ENCODE assay signal across 10 mouse cellular contexts in genomic region chr15:83678089-83678488, GRCm38 (mm10). TPM values are rescaled to one million over a fixed set of nuclear protein-coding genes. Genes with fewer than 3 reads are reported as not detected.
DNase-seq lines count a peak whose midpoint lies in the region; ATAC-seq lines count a peak whose summit lies in the region.
"Had no signal": no experiment of that assay in that cellular context is flagged by ENCODE, and none has a peak within 500 bp of the region (broad histone marks: within the 10 kb centered on the region; RNA-seq: fewer than 3 reads in every experiment).

No protein-coding gene starts in this region.

- no peak for DNase-seq in kidney, adult 9 months
- DNase-seq in embryo, embryonic 10.5 days (ENCODE audit: low spot score): peak; percentile 69
- DNase-seq in spleen, adult 18-20 months: no peak
- no peak for DNase-seq in testis, postnatal 14 days (ENCODE audit: low spot score)
- DNase-seq in MN1 (ENCODE audit: low spot score): no peak
- DNase-seq: heart, postnatal 36 days had no signal

- peaks cover 45% of the 10 kb centered on the region for H3K27me3 ChIP-seq in kidney, embryonic 15.5 days
- H3K27me3 ChIP-seq in hindbrain, embryonic 13.5 days: peaks cover 7% of the 10 kb centered on the region; the same call in 1 of the 2 replicates
- no peaks in the 10 kb centered on the region for H3K27me3 ChIP-seq in midbrain, embryonic 16.5 days (ENCODE audit: control insufficient read depth, insufficient read depth, low read depth, low read length)

- 12% methylated on average over 7 of the region's 7 CpGs for WGBS in kidney, embryonic 15.5 days
- WGBS in hindbrain, embryonic 13.5 days: 8% methylated on average over 7 of the region's 7 CpGs
- whole genome bisulfite sequencing in midbrain, embryonic 16.5 days: 13% methylated on average over 7 of the region's 7 CpGs

- peak; percentile 36; the same call in 1 of the 2 replicates for ATAC-seq in kidney, embryonic 15.5 days (replicated peaks; ENCODE audit: low FRiP score)
- ATAC-seq in hindbrain, embryonic 13.5 days (ENCODE audit: low FRiP score): no peak
- ATAC-seq in midbrain, embryonic 16.5 days: 0 out of 2 replicates have a peak, but pooled peaks have one; percentile 14
- ATAC-seq: CD4-positive, CD25-positive, alpha-beta regulatory T cell, adult 4 months had no signal

- H3K9ac ChIP-seq in kidney, embryonic 15.5 days: no peak overlapping the region
- 0 out of 2 replicates have a peak overlapping the region, but pooled peaks have one; percentile 39 for H3K9ac ChIP-seq in hindbrain, embryonic 13.5 days
- H3K9ac ChIP-seq in midbrain, embryonic 16.5 days (ENCODE audit: low read depth, low read length): no peak overlapping the region

- no peak overlapping the region for H3K4me3 ChIP-seq in kidney, embryonic 15.5 days (replicated peaks)
- H3K4me3 ChIP-seq in hindbrain, embryonic 13.5 days: no peak overlapping the region
- H3K4me3 ChIP-seq in midbrain, embryonic 16.5 days (ENCODE audit: low read depth, low read length): no peak overlapping the region

- no peaks in the 10 kb centered on the region for H3K36me3 ChIP-seq in kidney, embryonic 15.5 days
- peaks cover 1% of the 10 kb centered on the region for H3K36me3 ChIP-seq in hindbrain, embryonic 13.5 days
- no peaks in the 10 kb centered on the region for H3K36me3 ChIP-seq in midbrain, embryonic 16.5 days (ENCODE audit: control insufficient read depth, insufficient read depth, low read length)

- no peaks in the 10 kb centered on the region for H3K9me3 ChIP-seq in kidney, embryonic 15.5 days (replicated peaks)
- H3K9me3 ChIP-seq in hindbrain, embryonic 13.5 days: no peaks in the 10 kb centered on the region
- H3K9me3 ChIP-seq in midbrain, embryonic 16.5 days (replicated peaks; ENCODE audit: control insufficient read depth, low read length, poor library complexity, severe bottlenecking): no peaks in the 10 kb centered on the region

- H3K27ac ChIP-seq in kidney, embryonic 15.5 days: no peak overlapping the region
- H3K27ac ChIP-seq in hindbrain, embryonic 13.5 days: no peak overlapping the region
- no peak overlapping the region for H3K27ac ChIP-seq in midbrain, embryonic 16.5 days (ENCODE audit: low read length)

- H3K4me2 ChIP-seq in kidney, embryonic 15.5 days: no peak overlapping the region
- H3K4me2 ChIP-seq in hindbrain, embryonic 13.5 days: no peak overlapping the region
- H3K4me2 ChIP-seq in midbrain, embryonic 16.5 days (ENCODE audit: low read length): no peak overlapping the region

- H3K4me1 ChIP-seq in kidney, embryonic 15.5 days: peaks cover 25% of the 10 kb centered on the region
- H3K4me1 ChIP-seq in hindbrain, embryonic 13.5 days (replicated peaks): peaks cover 20% of the 10 kb centered on the region
- H3K4me1 ChIP-seq in midbrain, embryonic 16.5 days (ENCODE audit: control insufficient read depth, insufficient read depth, low read length): peaks cover 12% of the 10 kb centered on the region

RNA-seq across cellular contexts. Expression of gene Scube1, which starts 46.7 kb away (rescaled TPM):
- polyA plus RNA-seq in kidney, embryonic 15.5 days (2015; fragmentation: Nextera tagmentation; extraction: Ambion mirVana): 5.1 and 6.1 TPM in 2 replicates
- polyA plus RNA-seq in hindbrain, embryonic 13.5 days (2015; fragmentation: Nextera tagmentation; extraction: Ambion mirVana): 13.5 and 16.5 TPM in 2 replicates
- 8.7 and 12.2 TPM in 2 replicates for polyA plus RNA-seq in midbrain, embryonic 16.5 days (2015; fragmentation: Nextera tagmentation; extraction: Ambion mirVana)
- polyA plus RNA-seq: CD4-positive, CD25-positive, alpha-beta regulatory T cell, adult 4 months had no signal
